Mouse (Mus musculus): ENCODE results near the gene Gm49661. TPM values are rescaled to one million over a fixed set of nuclear protein-coding genes. Genes with fewer than 3 reads are reported as not detected.

The Gm49661 gene
- polyA plus RNA-seq, 1 experiment from 2014 or later, result not detected

DNA sequence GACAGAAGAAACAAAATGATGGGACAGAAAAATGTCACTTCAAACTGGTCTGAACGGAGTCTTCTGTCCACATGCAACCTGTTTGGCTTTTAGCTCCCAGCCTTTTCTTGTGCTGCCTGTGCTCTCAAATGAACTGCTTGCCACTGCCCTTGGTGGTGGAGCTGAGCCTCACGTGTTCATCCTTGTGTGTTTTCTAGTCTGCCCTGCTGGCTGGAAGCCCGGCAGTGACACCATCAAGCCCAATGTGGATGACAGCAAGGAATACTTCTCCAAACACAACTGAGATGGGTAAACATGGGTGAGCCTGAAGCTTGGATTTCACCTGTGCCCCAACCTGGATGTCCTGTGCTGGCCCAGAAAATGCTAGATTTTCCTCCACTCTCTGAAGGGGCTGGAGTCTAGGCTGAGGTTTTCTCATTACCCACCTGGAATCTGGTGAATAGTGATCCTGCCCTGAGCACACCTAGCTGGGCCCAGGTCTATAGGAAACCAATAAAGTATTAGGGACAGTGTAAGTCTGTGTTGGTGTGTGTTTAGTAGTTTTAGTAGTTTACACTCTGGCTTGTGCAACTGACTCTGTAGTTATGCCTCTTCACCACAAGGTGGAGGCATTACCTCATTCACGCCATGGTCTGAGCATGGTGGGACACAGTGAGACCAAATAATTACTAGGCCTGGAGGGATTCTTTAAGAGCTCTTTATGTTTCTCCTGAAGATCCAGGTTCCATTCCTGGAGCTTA lies 4.7 kb upstream of the Gm49661 start:
- H3K4me2 ChIP-seq (ENCODE audit: low read depth, low read length), result no peak overlapping the region
- ATAC-seq (ENCODE audit: insufficient read depth, low FRiP score), result no peak
- H3K36me3 ChIP-seq (ENCODE audit: control insufficient read depth, insufficient read depth, low read length), result no peaks in the 10 kb centered on the region; the same call in 1 of the 2 replicates
- peaks cover 26% of the 10 kb centered on the region for H3K4me1 ChIP-seq (ENCODE audit: control insufficient read depth, insufficient read depth, low read length)
- H3K27me3 ChIP-seq (ENCODE audit: control insufficient read depth, insufficient read depth, low read length), result no peaks in the 10 kb centered on the region
- WGBS, result 54% methylated on average over 4 of the region's 4 CpGs
- H3K9me3 ChIP-seq (replicated peaks; ENCODE audit: control insufficient read depth, low read length), result no peaks in the 10 kb centered on the region
- no peak overlapping the region for H3K9ac ChIP-seq (ENCODE audit: low read length)
- H3K4me3 ChIP-seq (replicated peaks; ENCODE audit: low read length), result no peak overlapping the region
- H3K27ac ChIP-seq (ENCODE audit: low read length), result no peak overlapping the region

GRCm38 (mm10) chr8:84973079-84973478 lies 3.8 kb upstream of the Gm49661 start:
- Histone ChIP-seq H3K9me3 (replicated peaks; ENCODE audit: control insufficient read depth, low read length) (no peaks in the 10 kb centered on the region), H3K27me3 (ENCODE audit: control insufficient read depth, insufficient read depth, low read length) (no peaks in the 10 kb centered on the region), H3K27ac (ENCODE audit: low read length) (no peak overlapping the region), H3K9ac (ENCODE audit: low read length) (no peak overlapping the region), H3K36me3 (ENCODE audit: control insufficient read depth, insufficient read depth, low read length) (no peaks in the 10 kb centered on the region; the same call in 1 of the 2 replicates), H3K4me2 (ENCODE audit: low read depth, low read length) (no peak overlapping the region), H3K4me3 (replicated peaks; ENCODE audit: low read length) (no peak overlapping the region), H3K4me1 (ENCODE audit: control insufficient read depth, insufficient read depth, low read length) (peaks cover 27% of the 10 kb centered on the region)
- no peak for ATAC-seq (ENCODE audit: insufficient read depth, low FRiP score)
- 84% methylated on average over 1 of the region's 1 CpGs for WGBS

DNA sequence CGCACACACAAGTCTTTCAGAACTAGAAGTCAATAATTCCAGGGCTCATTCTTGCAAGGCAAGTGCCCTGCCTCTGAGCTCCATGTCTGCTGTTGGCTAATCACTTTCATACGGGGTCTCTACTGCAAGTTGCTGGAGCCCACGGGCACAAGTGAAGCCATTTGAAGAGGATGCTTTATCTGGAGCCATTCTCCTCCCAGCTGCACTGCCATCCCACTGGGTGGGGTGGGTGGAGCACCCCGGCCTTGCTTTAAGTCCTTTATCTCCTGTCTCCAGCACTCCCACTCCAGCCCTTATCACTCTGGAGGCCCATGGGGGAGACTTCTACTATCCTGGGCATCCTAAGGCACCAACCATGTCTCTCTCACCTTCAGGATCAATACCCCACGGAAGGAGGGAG lies 1.7 kb upstream of the Gm49661 start:
- Histone ChIP-seq H3K9ac (ENCODE audit: low read length) (peak overlapping the region; percentile 92), H3K4me1 (ENCODE audit: control insufficient read depth, insufficient read depth, low read length) (peaks cover 26% of the 10 kb centered on the region), H3K4me2 (ENCODE audit: low read depth, low read length) (peak overlapping the region; percentile 92), H3K36me3 (ENCODE audit: control insufficient read depth, insufficient read depth, low read length) (no peaks in the 10 kb centered on the region; the same call in 1 of the 2 replicates), H3K27ac (ENCODE audit: low read length) (no peak overlapping the region), H3K9me3 (replicated peaks; ENCODE audit: control insufficient read depth, low read length) (no peaks in the 10 kb centered on the region), H3K4me3 (replicated peaks; ENCODE audit: low read length) (peak overlapping the region; percentile 81), H3K27me3 (ENCODE audit: control insufficient read depth, insufficient read depth, low read length) (no peaks in the 10 kb centered on the region)
- ATAC-seq (ENCODE audit: insufficient read depth, low FRiP score), result no peak
- 50% methylated on average over 5 of the region's 5 CpGs for WGBS

GRCm38 (mm10) chr8:84970135-84970790 lies 1.0 kb upstream of the Gm49661 start:
- Histone ChIP-seq H3K27ac (ENCODE audit: low read length) (peak overlapping the region; percentile 96), H3K4me2 (ENCODE audit: low read depth, low read length) (peak overlapping the region; percentile 92), H3K9me3 (replicated peaks; ENCODE audit: control insufficient read depth, low read length) (no peaks in the 10 kb centered on the region), H3K36me3 (ENCODE audit: control insufficient read depth, insufficient read depth, low read length) (no peaks in the 10 kb centered on the region; the same call in 1 of the 2 replicates), H3K4me1 (ENCODE audit: control insufficient read depth, insufficient read depth, low read length) (peaks cover 25% of the 10 kb centered on the region), H3K9ac (ENCODE audit: low read length) (peak overlapping the region; percentile 92), H3K4me3 (replicated peaks; ENCODE audit: low read length) (peak overlapping the region; percentile 81), H3K27me3 (ENCODE audit: control insufficient read depth, insufficient read depth, low read length) (no peaks in the 10 kb centered on the region)
- no peak for ATAC-seq (ENCODE audit: insufficient read depth, low FRiP score)
- 3% methylated on average over 21 of the region's 21 CpGs for WGBS

DNA sequence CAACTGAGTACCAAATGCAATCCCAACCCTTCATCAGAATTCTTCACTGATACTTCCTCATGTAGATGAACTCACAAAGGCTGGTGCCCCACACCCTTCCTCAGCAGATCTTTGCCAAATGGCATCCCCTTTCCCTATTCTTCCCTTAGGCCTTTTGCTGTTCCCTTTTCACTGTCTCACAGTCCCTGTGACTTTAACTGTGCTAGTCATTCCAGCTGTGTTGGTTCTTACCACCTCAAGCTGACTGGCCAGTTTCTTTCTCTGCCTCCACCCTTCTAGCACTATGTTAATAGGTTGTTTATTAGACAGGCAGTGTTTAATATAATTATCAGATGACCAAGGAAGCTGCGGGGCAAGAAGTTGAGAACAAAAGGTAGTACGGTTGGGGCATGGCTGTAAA lies 583 bp downstream of the Gm49661 start:
- peak overlapping the region; percentile 96 for H3K27ac ChIP-seq (ENCODE audit: low read length)
- H3K4me1 ChIP-seq (ENCODE audit: control insufficient read depth, insufficient read depth, low read length), result peaks cover 29% of the 10 kb centered on the region
- H3K9ac ChIP-seq (ENCODE audit: low read length), result peak overlapping the region; percentile 92
- H3K9me3 ChIP-seq (replicated peaks; ENCODE audit: control insufficient read depth, low read length), result no peaks in the 10 kb centered on the region
- H3K4me3 ChIP-seq (replicated peaks; ENCODE audit: low read length), result peak overlapping the region; percentile 81
- ATAC-seq (ENCODE audit: insufficient read depth, low FRiP score), result no peak
- peak overlapping the region; percentile 92 for H3K4me2 ChIP-seq (ENCODE audit: low read depth, low read length)
- H3K36me3 ChIP-seq (ENCODE audit: control insufficient read depth, insufficient read depth, low read length), result no peaks in the 10 kb centered on the region; the same call in 1 of the 2 replicates
- H3K27me3 ChIP-seq (ENCODE audit: control insufficient read depth, insufficient read depth, low read length), result no peaks in the 10 kb centered on the region
- 10% methylated on average over 2 of the region's 2 CpGs for whole genome bisulfite sequencing

DNA sequence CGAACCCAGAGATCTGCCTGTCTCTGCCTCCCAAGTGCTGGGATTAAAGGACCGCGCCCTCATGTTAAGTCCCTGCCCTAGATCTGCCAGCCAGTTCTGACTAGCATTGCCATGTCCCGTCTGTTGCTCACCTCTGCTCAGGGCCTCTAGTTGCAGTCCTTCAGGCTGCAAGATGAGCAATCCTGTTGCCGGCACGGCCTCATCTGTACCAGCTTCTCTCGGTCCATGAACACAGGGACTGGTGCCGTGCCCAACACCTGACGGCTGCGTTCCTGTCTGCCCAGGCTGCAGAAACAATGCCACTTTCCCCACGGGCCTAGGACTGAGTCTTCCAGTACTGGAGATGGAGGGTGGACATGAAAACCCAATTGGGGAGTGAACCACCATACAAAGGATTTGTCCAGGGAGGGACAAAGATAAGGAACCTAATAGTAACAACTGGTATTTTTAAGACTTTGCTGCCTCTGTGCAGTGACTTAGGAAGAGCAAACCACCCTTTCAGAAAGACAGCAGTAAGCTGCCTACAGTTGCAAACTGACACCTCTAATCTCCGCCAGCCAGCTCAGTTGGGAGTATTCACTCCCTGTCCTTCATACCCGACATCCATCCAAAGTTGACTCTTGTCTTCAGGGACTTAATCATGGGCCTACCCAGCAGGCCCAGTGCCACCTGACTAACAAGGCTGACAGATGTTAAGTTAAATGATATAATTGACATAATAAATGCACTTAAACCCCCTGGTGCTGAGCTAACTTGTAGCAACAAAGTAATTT lies 1.5 kb downstream of the Gm49661 start:
- H3K4me1 ChIP-seq (ENCODE audit: control insufficient read depth, insufficient read depth, low read length), result peaks cover 29% of the 10 kb centered on the region
- 87% methylated on average over 13 of the region's 13 CpGs for WGBS
- H3K9ac ChIP-seq (ENCODE audit: low read length), result no peak overlapping the region
- H3K4me2 ChIP-seq (ENCODE audit: low read depth, low read length), result no peak overlapping the region
- ATAC-seq (ENCODE audit: insufficient read depth, low FRiP score), result no peak
- no peaks in the 10 kb centered on the region; the same call in 1 of the 2 replicates for H3K36me3 ChIP-seq (ENCODE audit: control insufficient read depth, insufficient read depth, low read length)
- H3K4me3 ChIP-seq (replicated peaks; ENCODE audit: low read length), result no peak overlapping the region
- no peaks in the 10 kb centered on the region for H3K9me3 ChIP-seq (replicated peaks; ENCODE audit: control insufficient read depth, low read length)
- H3K27ac ChIP-seq (ENCODE audit: low read length), result peak overlapping the region; percentile 96; the same call in 1 of the 2 replicates
- no peaks in the 10 kb centered on the region for H3K27me3 ChIP-seq (ENCODE audit: control insufficient read depth, insufficient read depth, low read length)

GRCm38 (mm10) chr8:84966603-84967002 lies 2.6 kb downstream of the Gm49661 start:
- peak overlapping the region; percentile 46; the same call in 1 of the 2 replicates for H3K9ac ChIP-seq (ENCODE audit: low read length)
- ATAC-seq (ENCODE audit: insufficient read depth, low FRiP score), result no peak
- H3K27me3 ChIP-seq (ENCODE audit: control insufficient read depth, insufficient read depth, low read length), result no peaks in the 10 kb centered on the region
- no peaks in the 10 kb centered on the region for H3K9me3 ChIP-seq (replicated peaks; ENCODE audit: control insufficient read depth, low read length)
- H3K4me1 ChIP-seq (ENCODE audit: control insufficient read depth, insufficient read depth, low read length), result peaks cover 29% of the 10 kb centered on the region
- 31% methylated on average over 3 of the region's 3 CpGs for WGBS
- no peaks in the 10 kb centered on the region; the same call in 1 of the 2 replicates for H3K36me3 ChIP-seq (ENCODE audit: control insufficient read depth, insufficient read depth, low read length)
- peak overlapping the region; percentile 25 for H3K27ac ChIP-seq (ENCODE audit: low read length)
- peak overlapping the region; percentile 96; the same call in 1 of the 2 replicates for H3K4me2 ChIP-seq (ENCODE audit: low read depth, low read length)
- H3K4me3 ChIP-seq (replicated peaks; ENCODE audit: low read length), result no peak overlapping the region

- Histone ChIP-seq H3K27ac (ENCODE audit: low read length) (peak overlapping the region; percentile 86), H3K9me3 (replicated peaks; ENCODE audit: control insufficient read depth, low read length) (no peaks in the 10 kb centered on the region), H3K4me3 (replicated peaks; ENCODE audit: low read length) (peak overlapping the region; percentile 76), H3K36me3 (ENCODE audit: control insufficient read depth, insufficient read depth, low read length) (no peaks in the 10 kb centered on the region; the same call in 1 of the 2 replicates), H3K9ac (ENCODE audit: low read length) (peak overlapping the region; percentile 82), H3K4me1 (ENCODE audit: control insufficient read depth, insufficient read depth, low read length) (peaks cover 25% of the 10 kb centered on the region), H3K27me3 (ENCODE audit: control insufficient read depth, insufficient read depth, low read length) (no peaks in the 10 kb centered on the region), H3K4me2 (ENCODE audit: low read depth, low read length) (peak overlapping the region; percentile 96)
- WGBS, result under 1% methylated on average over 41 of the region's 41 CpGs
- peak; percentile 92 for ATAC-seq (ENCODE audit: insufficient read depth, low FRiP score)
These were observed 3.4 kb downstream of the Gm49661 start for GRCm38 (mm10) chr8:84965731-84966291.
